Mouse (Mus musculus) lung, adult 2 months (tissue): ENCODE results near the gene Sema4f. TPM values are rescaled to one million over a fixed set of nuclear protein-coding genes. Genes with fewer than 3 reads are reported as not detected.

Source experiments
- DNase-seq: peaks from one replicate; pipeline ENCODE4 v3.0.0; 2022
- H3K4me1 ChIP-seq: fragments of 200-500 bp; 2 replicates; pipeline ENCODE4 v1.6.1; 2011; ENCODE audit warnings: low read length; ENCODE audit not compliant: control insufficient read depth, insufficient read depth
- H3K4me3 ChIP-seq: fragments of 200-500 bp; replicated peaks from 2 replicates; pipeline ENCODE3; 2011; ENCODE audit warnings: low read depth, mild to moderate bottlenecking, control low read depth, low read length; ENCODE audit errors: extremely low read depth
- CTCF ChIP-seq: fragments of 200-500 bp; IDR thresholded peaks from 2 replicates; pipeline ENCODE4 v1.5.1; 2011; ENCODE audit warnings: mild to moderate bottlenecking, low read length, control low read depth; ENCODE audit not compliant: insufficient read depth
- POLR2A ChIP-seq: fragments of 200-500 bp; IDR thresholded peaks from 2 replicates; pipeline ENCODE4 v1.6.1; 2011; ENCODE audit warnings: low read depth, mild to moderate bottlenecking, control low read depth, low read length, borderline replicate concordance; ENCODE audit errors: extremely low read depth
- WGBS: fragments of 180-500 bp; shearing (Covaris S2); methylation state at CpG from one replicate; pipeline ENCODE4 v1.1.7; 2018; 5-methylcytosine and 5-hydroxymethylcytosine counted together
- polyA plus RNA-seq: library from polyadenylated mRNA; depleted of rRNA; stranded (reverse); fragments of >200 nt; gene quantifications from 2 replicates; pipeline ENCODE4 v1.2.3, GENCODE M21; 2012; rRNA removed

The Sema4f gene
- 15.3 and 18.3 TPM in 2 replicates for polyA plus RNA-seq

DNA sequence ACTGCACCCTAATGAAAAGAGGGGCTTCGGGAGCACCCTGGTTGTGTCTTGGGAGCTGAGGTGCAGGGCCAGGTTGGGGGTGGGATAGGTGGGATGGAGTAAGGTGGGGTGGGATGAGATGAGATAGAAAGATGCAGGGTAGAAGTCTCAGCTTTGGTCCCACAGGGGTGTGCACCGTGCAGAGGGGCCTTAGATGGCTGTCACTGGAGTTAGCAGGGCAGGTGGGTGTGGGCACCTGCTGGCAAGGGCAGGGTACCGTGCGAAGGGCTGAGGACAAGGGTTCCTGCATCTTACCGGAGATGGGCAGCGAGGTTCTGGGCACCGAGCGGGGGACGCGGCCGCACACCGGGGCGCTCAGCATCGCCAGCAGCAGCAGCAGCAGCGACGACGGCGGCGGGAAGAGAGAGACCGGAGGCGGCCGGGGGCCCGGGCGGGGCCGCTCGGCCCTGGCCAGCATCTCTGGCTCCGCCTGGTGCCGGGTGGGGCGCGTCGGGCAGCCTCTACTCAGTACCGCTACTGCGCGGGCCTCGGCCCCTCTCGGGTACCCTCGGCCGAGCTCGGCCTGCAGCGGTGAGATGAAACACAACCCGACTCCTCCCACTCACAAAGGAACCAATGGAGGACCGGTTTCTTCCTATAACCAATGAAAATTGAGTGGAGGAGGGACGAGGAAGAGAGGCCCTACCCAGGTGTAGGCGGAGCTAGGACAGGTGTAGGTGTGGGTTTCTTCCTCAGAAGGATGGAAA is at the start of gene Sema4f:
Gene Sema4f (minus strand): TSS at position 603 of the 746 bp plus-strand sequence.
- Histone ChIP-seq H3K4me3 (peak within 1 kb of the TSS; percentile 68), H3K4me1 (peaks cover 3% of the 10 kb centered on the region; the same call in 1 of the 2 replicates)
- 3% methylated on average over 44 of the region's 44 CpGs for WGBS
- DNase-seq: peak; percentile 65
- no peak for TF ChIP-seq CTCF
- peak; percentile 42; the same call in 1 of the 2 replicates for TF ChIP-seq POLR2A

DNA sequence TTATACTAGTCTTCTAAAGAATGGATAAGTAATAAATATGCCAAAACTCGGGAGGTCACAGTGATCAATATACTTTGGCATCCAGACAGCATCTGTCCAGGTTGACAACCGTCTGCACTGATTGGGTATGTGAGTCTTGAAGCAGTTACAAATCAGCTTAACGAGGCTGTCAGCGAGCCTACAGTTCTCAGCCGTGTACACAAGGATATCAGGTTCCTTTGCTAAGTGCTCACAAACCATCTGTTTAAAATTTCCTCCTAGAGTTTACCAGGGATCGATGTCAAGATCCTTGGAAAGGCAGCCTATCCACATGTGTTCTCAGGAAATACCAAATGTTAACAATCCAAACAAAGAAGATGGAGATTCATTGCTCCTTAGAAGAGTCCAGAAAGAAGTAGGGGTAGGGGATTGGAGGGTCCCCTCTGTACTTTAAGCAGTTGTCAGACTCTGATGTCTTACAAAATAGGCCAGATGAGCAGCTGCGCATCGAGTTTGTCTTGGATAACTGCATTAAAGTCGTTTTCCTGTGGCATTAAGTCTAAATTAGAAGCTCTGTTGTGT is 47.9 kb upstream of the Sema4f start:
- no peak for TF ChIP-seq POLR2A
- no peak for TF ChIP-seq CTCF
- DNase-seq: no peak
- Histone ChIP-seq H3K4me3 (no peak overlapping the region), H3K4me1 (no peaks in the 10 kb centered on the region)
- WGBS: 31% methylated on average over 9 of the region's 9 CpGs

DNA sequence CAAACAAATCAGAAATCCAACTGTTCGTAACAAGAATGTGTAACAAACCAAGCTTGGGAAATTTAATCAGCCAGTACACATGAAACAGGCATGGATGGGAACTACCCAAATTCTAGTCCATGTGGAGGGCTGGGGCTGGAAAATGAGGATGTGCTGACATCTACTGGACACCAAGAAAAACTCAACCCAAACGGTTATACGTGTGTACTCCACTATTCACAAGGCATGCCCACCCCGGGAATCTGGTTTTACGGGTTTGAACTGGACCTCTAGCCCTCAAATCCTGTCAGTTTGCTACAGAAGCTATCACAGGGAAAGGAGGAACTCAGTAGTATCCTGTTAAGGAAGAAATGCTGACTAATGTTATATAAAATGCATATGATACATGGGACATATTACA is 31.5 kb upstream of the Sema4f start:
- H3K4me1 ChIP-seq: no peaks in the 10 kb centered on the region
- no peak overlapping the region for H3K4me3 ChIP-seq
- DNase-seq: peak; percentile 54
- WGBS: 5% methylated on average over 5 of the region's 5 CpGs
- peak; percentile 39 for TF ChIP-seq CTCF
- TF ChIP-seq POLR2A: no peak

DNA sequence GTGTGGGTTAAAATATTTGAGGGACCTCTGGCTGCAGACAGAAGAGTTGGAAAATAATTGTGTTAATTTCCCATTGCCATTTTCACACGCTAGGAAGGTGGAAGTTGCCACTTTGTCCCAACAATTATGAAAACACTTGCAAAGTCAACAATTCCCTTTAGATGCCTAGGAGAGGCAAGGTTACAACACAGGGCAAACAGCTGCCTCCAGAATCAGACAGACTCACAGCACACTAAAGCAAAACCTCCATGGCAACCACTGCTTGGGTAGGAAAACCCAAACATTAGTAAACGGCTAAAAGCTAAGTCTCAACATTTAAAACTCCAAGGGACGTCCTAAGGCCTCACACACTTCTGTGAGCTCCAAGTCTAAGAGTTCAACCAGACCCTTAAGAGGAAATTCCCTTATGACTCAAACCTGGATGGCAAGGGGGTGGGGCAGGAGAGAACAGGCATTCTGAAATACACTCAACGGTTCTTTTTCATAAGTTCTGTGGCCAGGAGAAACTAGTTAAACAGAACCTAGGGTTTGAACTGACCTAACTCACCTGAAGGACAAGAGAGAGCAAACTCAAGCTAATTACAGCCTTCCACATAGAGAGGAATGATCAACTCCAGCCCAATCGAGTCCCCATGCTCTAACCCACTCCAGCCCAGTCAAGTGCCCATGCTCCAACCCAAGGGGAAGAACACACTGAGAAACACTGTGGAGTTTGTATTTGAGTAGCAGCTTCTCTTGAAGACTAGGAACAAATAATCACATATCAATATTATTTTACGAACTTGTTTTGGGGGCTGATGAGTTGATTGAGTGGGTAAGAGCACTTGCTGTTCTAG is 29.9 kb upstream of the Sema4f start:
- Histone ChIP-seq H3K4me1 (no peaks in the 10 kb centered on the region), H3K4me3 (no peak overlapping the region)
- 45% methylated on average over 6 of the region's 6 CpGs for WGBS
- peak; percentile 46 for DNase-seq
- TF ChIP-seq CTCF (no peak), POLR2A (no peak)

DNA sequence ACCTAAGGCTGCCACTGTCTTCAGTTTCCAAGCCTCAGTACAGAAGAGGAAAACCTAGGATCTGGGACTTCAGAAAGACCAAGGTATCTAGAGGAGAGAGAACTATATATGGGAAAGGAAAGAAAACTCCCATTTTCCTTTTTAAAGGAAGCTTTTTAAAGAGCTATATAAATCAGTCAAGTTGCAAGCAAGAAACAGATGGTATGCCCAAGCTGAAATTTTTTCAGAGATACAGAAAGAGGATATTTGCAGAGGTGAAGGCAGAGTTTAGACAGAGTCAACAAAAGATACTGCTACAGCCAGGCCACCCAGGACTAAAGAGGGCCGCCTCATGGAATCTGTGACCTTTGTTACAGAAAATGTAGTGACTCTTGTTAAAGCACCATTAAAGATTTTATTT is 22.1 kb upstream of the Sema4f start:
- no peak for TF ChIP-seq CTCF
- no peak for TF ChIP-seq POLR2A
- Histone ChIP-seq H3K4me3 (no peak overlapping the region), H3K4me1 (no peaks in the 10 kb centered on the region)
- no peak for DNase-seq
- WGBS: 61% methylated on average over 1 of the region's 1 CpGs

DNA sequence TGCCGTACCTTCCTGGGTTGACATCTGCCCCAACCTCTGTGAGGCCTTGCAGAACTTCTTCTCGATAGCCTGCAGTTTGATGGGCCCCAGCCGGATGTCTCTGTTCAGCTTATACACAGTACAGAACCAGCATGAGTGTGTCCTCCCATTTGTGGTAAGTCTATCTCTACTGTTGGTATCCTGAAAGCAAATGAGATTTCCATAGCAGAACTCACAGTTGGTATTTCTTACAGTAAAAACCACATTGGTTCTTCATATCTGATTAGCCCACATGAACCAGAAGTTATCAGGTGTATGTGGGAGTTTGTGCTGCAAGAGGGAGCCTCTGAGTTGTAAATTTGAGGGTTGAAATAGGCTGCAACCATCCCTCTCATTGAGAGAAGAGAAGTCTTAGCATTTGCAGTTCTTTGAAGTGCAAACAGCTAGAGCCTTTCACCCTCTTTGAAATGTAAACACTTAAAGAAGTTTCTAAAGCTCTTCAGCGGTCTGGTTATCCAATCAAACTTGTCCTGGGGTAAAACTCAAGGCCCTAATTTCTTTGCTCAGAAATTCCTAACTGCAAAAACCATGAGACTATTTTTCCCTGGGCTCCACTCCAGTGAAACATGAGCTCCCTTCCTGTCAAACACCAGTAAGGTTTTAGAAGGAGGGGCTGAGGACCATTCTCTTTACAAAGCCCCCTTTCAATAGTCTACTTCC is 17.1 kb upstream of the Sema4f start:
- Histone ChIP-seq H3K4me3 (no peak overlapping the region), H3K4me1 (0 out of 2 replicates have a peak, but pooled peaks cover 2% of the 10 kb centered on the region)
- WGBS: 42% methylated on average over 4 of the region's 4 CpGs
- no peak for TF ChIP-seq CTCF
- TF ChIP-seq POLR2A: no peak
- no peak for DNase-seq

DNA sequence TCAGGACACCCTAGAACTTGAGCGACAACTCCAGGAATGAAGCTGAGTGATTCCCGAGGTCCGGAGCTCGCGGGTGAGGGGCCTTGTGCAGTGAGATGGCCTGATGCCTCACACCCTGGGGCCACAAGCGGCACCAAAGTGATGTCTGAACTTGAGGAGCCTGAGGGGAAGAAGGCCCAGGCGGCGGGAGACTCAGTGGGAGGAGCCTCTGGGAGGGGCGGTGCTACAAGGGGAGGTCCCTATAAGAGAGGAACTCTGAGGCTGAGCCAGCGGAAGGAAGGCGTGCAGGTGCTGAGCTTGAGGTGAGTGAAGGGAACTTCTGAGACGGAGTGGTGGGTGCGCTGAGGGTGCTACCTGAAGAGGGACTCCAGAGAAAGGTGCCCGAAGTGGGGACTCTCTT is 7.1 kb upstream of the Sema4f start, which contains the start of gene M1ap:
Gene M1ap (plus strand): TSS at position 252 of the 400 bp plus-strand sequence.
- H3K4me1 ChIP-seq: no peaks in the 10 kb centered on the region
- no peak within 1 kb of the TSS for H3K4me3 ChIP-seq
- DNase-seq: no peak
- TF ChIP-seq CTCF (no peak), POLR2A (no peak)
- 59% methylated on average over 14 of the region's 14 CpGs for WGBS

DNA sequence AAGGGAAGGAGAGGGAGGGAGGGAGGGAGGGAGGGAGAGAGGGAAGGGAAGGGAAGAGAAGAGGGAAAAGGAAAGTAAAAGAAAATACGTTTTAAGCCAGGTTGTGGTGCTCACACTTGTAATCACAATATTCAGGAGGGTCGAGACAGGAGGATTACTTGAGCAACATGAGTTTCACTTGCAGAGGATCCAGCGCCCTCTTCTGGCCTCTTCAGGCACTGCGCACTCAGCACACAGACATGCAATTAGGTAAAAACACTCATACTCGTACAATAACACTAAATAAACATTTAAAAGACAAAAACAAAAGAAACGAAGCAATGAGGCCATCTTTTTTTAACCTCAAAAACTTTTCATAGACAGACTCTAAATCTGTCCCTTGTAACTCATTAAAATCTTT is 6.2 kb upstream of the Sema4f start:
- H3K4me3 ChIP-seq: no peak overlapping the region
- DNase-seq: no peak
- 47% methylated on average over 6 of the region's 6 CpGs for WGBS
- H3K4me1 ChIP-seq: no peaks in the 10 kb centered on the region
- TF ChIP-seq POLR2A: no peak
- peak; percentile 51 for TF ChIP-seq CTCF

DNA sequence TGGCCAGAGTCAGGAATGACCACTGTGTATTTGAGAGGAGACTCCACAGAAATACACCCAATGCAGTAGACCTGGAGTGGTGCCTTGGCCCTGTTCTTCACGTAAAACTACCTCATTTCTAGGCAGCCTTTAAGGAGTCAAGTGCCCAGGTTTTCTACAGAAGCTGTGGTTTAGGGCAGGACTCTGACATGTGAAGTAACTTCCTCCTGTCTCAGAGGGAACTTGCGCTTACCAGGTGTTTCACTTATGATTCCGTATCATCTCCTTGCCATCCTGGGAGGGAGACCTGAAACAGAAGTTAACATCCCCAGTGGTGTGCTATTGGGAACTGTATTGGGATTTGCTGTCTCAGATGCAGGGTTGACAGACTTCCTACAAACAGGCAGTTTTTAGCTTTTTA is 1.2 kb upstream of the Sema4f start:
- no peak for DNase-seq
- no peak for TF ChIP-seq CTCF
- no peak for TF ChIP-seq POLR2A
- H3K4me1 ChIP-seq: peaks cover 3% of the 10 kb centered on the region; the same call in 1 of the 2 replicates
- 66% methylated on average over 3 of the region's 3 CpGs for WGBS
- no peak overlapping the region for H3K4me3 ChIP-seq
